Mouse (Mus musculus): ENCODE results near the gene Frmd4b.

Frmd4b gene

DNA sequence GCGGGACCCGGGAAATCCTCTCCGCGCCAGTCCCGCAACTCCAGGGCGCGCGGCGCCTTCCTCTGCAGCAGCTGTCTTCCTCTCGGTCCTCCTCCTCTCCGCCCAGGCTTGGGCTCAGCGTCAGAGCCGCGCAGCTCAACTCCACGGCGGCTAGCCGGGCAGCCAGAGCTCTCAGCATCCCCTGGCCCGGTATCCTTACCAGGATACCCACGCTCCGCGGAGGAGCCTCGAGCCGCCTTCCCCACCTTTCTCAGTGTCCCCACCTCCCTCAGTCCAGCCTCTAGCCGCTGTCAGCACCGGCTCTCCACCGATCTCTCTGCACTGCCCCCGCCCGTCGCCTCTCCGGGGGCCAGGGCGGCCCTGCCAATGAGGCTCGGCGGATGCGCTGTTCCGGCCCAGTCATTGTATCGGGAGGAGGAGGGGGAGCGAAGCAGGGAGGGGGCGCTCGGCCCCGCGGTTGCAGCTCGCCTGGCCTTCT lies at the start of gene Frmd4b:
Gene Frmd4b, minus strand, starts transcription at position 276 of the 478 bp plus-strand sequence.
- peak; percentile 50 to 72 for DNase-seq

DNA sequence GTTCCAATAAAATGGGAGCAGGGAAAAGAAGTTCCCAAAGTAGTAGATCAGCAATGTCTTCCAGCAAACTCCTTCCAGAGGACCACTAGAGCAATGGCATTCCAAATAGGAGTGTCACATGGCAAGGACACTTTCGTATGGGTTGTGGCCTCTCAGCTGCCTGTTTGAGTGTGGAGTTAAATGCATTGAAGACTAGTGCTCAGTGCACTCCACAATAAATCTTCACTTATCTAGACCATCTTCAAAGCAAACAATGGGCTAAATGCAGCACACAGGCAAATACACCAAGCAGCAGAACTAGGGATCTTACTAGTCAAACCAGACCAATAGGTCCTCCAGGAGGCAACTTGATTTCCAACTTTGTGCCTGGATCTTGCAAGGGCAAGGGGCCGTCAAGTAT lies 49.1 kb upstream of the Frmd4b start:
- no peak for DNase-seq

DNA sequence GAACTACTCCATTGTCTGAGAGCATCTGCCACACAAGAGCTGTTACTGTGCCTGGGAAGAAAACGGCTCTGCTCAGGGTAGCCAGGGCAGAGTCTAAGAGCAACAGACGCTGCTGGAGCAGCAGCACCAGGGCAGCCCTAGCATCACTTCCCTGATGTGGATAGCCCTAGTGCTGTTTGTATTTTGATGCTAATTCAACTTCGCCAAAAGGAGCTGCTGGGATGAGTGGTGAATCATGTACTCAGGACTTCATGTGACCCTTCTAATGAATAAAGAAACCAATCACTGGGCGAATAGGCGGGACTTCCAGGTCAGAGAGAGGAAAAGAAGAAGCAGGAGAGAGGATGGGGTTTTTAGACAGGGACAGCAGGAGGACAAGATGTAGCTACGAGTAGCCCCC lies 41.6 kb upstream of the Frmd4b start:
- no peak for DNase-seq

DNA sequence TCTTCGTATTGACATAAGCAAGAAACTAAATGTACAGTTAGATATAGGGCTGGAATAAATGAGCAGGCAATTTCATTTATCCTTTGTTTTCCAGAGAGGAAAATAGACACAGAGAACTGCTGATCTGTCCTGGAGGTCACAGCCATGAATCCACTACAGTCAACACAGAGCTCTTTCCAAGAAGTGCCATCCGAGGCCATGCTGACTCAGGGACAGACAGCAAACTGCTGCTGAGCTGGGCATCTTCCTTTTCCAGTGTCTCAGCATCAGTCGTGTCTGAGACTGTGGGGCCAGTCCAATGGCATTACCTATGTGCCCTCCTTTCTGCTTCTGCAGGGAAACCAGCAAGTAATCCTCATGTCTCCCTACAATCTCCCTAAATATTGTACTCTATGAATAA lies 38.6 kb upstream of the Frmd4b start:
- DNase-seq, result no peak

DNA sequence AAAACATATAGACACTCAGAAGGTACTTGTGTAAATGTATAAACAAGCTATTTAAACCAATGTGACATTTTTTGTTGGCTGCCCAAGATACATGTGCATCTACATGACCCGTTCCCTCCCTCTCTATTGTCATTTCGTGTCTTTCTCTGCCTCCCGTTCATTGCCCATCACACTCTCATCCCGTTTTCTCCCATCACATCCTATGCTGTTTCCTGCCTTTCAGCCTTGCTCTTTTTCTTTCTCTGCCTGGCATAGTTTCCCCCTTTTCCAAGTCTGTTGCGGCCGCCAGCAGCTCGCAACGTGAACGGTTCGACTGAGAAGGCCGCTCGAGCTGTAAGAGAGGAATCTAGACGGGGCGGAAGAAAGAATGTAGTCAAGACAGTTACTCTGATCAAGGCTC lies 30.2 kb upstream of the Frmd4b start:
- no peak for DNase-seq

DNA sequence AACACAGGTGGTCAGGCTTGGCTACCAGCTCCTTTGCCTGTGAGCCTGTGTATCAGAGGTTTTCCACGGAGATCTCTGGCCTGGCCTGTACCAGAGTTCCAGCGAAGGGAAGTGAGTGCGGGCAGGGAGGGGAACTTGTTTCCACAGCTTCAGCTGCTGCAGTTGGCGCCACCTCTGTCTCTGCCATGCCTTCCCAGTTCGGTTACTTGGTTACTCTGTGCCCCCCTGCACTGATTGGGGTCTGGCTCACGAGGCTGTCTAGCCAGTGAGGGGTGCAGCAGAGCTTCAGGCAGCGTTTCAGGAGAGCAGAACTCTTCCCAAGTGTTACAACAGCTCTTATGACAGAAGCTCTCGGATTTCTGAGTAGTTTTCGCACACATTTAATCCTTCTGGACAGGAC lies 6.0 kb upstream of the Frmd4b start:
- no peak for DNase-seq

DNA sequence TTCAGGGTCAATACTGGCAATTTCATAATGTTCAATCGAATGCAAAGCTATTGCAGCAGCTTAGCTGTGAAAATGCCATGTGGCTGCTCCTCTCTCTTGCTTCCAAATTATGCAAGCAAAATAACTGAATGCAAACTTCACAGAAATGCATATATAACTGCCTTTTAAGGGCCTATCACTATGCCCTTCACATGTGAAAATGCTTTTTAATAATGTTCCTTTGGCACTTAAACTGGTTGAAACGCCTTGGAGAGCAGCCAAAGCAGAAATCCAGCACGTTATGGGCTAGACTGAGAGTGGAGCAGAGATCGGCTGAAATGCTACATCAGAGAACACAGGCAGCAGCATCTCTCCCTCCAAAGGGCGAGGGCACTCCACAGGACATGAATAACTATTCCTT lies 4.9 kb upstream of the Frmd4b start:
- DNase-seq, result no peak

DNA sequence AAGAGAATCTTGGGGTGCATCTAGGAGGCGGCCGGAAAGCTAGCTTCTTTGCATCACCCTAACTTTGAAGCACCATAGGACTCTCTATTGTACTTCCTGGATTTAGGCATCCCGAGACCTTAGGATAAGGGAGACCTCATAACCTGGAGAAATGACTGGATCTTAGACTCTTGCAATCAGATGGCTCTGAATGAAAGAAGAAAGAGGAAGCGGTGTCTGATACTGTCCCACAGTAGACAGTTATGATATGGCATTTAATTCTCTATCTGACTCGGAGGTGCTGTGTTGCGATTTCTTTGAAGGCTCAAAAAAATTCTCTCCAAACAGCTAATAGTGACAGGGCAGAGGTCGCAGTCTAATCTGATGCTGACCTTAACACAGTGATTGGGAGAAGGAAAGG lies 433 bp upstream of the Frmd4b start:
- DNase-seq, result no peak

DNA sequence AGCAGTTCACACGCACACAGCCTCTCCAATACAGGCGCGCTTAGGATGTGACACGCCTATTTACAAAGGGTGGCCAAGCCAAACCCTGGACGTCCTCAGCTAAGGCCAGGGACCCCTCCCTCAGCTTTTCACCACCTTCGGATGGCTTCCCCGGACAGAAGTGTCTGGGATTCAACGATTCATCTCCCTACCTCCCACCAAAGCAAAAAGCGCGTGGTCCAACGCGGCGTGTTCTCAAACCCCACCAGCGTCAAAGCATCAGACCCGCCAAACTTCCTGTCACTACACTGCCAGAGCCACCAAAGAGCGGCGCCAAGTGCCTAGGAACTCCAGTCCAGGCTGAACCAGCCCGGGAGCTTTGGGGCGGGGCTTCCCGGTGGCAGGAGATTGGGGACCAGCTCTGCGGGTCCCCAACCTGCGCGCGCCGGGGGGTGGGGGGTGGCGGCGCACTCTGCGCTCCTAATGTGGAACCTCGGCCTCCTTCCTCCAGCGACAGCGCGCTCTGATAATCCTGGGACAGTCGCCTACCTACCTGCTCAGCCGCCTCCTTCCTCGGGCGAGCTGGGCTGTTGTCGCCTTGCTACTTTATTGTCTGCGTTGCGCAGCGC lies 579 bp downstream of the Frmd4b start:
- DNase-seq, result peak; percentile 56 to 68

DNA sequence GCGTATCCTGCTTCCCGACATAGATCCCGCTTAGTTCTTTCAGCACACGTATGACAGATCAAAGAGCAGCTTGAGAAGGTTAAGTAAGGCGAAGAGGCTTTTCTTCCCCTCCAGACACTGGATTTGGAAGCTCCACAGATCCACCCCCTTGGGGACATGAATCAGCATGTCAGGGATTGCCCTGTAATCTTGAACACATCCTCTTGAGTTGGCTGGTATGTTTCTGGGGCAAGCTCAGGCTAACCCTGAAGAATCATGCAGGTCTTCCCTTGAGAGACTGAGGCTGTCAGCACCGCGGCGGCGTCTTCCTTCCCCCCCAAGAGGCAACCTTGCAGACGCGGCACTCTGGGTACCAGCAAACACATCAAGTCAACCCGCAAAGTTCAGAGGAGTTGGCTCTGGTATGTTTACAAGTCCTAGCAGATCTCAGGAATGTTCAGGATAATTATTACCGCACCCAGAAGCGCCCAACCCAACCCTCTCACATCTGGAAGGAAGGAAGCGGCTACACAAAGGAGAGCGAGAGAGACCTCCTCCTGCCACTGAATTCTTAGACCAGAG lies 1.4 kb downstream of the Frmd4b start:
- DNase-seq, result peak in 1 of 2 experiments; percentile 4

DNA sequence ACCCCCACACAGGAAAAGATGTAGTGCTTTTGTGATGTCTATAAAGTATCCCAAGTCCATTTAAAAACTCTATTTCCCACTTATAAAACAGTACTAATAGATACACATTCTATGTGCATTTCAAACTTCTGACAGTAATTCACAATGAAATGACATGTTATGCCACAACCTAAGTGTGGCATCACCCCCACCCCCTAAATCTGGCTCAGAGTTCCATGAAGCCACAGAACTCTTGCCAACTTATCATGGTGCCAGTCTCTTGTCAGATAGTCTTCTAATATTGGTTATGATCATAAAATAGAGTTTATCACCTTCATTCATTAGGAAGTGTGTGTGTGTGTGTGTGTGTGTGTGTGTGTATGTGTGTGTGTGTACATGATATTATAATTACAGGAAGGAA lies 3.2 kb downstream of the Frmd4b start:
- DNase-seq, result no peak

DNA sequence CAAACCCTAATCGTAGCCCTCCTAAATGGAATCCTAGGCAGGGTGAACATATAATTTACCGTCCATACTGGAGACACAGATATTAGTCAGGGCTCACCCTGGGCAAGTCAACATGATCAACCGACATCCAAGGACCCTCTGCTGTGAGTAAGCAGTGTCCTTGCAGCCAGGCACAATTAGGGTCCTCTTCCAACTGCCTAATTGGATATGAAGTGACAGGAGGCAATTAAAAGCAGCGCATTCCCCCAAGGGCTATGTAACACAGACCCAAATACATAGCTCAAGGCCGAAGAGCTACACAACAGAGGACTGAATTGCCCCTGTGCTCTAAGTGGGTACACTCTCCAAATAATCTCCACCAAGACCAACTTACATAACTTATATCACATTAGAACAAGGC lies 4.5 kb downstream of the Frmd4b start:
- no peak for DNase-seq

DNA sequence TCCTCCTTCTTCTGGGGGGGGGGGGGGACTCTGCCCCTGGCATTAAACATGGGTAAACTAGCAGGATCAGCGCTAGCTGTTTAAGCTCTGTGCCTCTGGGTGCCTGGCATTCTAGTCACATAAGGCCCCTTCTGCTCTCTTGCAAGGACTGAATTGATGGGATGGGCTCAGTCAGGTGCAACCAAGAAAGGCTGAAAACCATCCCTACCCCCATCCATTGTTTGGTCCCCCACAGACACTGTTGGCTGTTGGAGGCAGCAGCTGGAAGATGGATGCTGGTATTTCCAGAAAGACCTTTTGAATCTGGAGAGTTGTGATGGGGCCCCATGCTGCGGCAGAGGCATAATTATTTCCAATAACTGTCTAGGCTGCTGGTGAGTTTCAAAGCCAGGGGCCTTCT lies 7.3 kb downstream of the Frmd4b start:
- no peak for DNase-seq

DNA sequence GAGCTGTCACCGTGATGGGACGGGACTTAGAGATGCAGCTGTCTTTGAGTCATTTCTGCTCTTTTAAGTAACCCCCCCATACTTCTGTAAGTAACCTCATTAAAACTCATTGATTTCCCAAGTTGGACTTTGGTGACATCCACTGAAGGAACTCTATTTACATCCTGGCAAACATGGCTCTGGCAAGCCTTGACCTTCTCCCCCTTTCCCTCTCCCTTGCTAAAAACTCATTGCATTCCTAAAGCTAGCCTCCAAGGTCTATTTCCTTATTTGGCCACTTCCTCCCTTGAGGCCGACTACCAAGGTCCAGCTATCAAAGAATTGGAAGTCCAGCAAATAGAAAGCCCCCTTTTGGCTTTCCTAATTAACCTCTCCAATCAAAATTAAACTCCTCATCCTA lies 9.7 kb downstream of the Frmd4b start:
- DNase-seq, result no peak

DNA sequence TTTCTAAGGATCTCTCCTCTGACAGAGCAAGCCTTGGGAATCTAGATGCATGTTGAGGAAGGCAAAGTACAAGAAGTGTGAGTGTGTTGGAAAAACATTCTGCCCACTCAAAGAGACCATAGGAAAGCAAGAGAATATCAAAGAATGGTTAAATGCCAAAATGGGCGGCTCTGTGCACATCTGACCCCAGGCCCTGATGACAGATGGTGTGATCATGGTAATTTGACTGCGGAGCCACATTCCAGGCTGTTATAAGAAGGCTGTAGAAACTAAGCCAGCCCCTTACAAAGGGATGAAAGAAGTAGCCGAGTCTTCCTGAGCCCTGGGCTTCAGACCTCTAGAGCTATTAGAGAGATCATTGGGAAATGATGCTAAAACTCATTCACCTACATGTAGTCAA lies 22.1 kb downstream of the Frmd4b start:
- DNase-seq, result no peak

DNA sequence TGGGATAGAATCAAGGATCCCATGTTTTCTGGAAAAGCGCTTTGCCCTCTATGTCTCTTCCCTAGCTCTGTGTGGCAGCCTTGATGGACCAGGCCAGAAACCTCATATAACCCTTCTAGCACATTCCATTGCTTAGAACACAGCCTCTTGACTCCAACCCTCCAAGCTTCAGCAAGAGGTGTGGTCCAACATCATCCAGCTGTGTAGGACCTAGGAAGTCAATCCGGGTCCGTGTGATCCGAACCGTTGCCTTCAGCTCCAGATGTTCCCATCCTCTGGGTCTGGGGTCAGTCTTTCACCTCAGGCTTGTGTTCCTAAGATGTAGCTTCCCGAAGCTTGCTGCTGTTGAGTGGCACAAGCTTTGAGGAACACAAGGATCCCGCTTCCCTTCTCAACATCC lies 22.8 kb downstream of the Frmd4b start:
- no peak for DNase-seq

DNA sequence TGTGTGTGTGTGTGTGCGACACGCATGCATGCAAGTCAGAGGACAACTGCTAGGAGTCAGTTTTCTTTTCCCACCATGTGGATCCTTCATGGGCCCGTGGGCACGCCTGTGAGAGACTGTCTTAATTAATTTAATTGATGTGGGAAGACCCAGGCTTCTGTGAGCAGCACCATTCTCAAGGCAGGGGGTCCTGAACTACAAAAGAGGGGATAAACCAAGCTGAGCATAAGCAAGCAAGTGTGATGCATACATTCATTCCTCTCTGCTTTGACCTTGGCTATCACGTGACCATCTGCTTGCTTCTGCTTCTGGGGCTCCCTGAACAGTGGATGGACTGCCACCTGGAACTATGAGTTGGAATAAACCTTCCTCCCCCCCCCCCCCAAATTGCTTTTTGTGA lies 27.1 kb downstream of the Frmd4b start:
- DNase-seq, result no peak

DNA sequence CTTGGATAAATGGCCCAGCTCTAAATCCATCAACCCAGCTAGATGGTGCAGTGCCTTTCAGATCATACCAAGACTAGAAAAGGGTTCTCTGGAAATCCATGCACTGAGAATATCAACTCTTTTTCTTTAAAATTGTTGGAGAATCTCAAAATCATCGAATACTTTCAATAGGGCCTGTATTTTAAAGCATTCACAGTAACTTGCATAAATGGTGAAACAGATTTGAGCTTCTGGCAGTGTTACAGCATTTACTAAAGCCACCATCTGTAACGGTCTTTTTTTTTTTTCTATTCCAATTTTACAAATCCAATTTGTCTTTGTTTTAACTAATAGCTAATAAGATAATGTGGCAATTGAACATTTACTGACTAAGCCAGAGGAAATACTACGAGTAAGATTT lies 27.8 kb downstream of the Frmd4b start:
- DNase-seq, result no peak

DNA sequence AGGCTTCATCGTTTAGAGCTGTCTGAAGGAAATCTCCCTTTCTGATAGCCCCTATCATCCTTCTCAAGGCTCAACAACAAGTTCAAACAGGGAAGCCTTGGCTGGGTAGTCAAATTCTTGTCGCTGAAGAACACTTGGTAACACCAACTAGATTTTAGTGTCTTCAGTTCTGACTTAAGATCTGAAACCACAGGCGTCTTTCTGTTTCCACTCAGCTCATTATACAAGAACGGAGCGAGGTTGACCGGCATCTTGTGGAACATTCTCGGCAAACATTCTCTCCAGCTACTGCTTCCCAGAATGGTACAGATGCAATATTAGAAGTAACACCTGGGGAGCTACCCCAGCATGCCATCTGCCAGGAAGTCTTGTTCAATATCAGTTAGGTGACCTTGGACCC lies 28.3 kb downstream of the Frmd4b start:
- DNase-seq, result no peak

DNA sequence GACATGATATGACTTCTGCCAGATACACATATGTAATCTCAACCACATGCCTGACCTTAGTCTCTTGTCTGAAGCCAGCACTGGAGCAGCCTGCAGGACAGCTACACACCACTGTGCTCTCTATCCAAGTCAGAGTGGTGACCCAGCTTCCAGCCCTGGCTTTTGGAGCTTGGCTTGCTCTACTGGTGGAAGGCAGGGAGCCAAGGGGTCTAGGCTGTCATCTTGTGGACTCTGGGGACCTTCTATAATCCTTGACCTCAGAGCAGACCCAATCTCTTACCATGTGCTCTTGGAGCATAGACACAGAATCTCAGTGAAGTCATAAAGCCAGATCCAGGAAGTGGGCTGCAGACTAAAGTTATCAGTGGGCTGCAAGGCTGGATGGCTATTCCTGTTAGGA lies 30.7 kb downstream of the Frmd4b start:
- DNase-seq, result no peak

DNA sequence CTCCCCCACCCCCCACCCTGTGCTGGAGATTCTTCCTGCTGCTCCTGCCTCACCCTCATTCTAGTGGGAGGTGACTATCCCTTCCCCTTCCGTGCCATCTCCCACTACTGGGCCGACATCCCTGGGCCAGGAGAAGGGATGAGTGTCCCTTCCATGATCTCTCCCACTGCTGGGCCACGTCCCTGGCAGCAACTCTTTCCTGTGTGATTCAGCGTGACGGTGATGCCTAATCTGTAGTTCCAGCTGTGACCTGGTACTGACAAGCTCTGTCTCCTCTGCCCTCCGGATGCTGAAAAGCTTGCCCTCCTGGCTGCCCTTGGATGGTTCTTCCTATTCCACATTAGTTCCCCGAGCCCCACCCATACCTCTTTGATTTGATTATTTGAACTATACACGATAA lies 31.3 kb downstream of the Frmd4b start:
- DNase-seq, result no peak

DNA sequence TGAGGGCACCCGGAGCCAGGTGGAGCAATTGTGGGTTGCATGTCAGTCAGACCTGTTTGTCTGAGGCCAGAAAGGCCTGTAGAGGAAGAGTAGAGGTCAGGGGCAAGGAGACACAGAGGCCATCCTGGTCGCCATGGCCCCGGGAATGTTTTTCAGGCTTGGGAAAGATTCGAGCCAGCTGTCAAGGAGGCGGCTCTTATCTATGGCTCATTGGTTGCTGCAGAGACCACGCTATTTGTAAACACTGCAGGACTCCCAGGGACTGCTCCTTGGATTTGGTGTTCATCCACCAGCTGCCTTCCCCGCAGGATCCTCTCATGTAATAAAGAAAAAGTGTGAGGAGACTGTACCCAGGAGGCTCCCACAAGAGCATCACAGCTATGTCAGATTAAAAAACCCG lies 34.6 kb downstream of the Frmd4b start:
- DNase-seq, result no peak

DNA sequence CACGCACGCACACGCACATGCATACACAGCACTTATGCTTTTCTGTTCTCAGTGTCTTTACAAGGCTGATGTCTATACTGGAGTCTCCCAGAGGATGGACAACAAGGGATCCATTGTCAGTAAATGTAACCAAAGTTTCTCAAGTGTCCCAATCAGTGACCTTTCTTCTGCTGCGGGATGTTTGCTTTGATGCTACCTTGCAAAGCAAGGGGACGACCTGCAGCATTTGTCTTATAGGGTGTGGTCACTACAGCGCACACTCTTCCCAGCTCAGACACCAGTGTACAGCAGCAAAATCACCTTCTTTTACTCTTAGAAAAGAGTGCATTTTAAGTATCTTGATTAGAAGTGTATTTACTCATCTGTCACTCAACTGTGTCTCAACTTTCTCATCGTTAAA lies 35.4 kb downstream of the Frmd4b start:
- DNase-seq, result no peak

DNA sequence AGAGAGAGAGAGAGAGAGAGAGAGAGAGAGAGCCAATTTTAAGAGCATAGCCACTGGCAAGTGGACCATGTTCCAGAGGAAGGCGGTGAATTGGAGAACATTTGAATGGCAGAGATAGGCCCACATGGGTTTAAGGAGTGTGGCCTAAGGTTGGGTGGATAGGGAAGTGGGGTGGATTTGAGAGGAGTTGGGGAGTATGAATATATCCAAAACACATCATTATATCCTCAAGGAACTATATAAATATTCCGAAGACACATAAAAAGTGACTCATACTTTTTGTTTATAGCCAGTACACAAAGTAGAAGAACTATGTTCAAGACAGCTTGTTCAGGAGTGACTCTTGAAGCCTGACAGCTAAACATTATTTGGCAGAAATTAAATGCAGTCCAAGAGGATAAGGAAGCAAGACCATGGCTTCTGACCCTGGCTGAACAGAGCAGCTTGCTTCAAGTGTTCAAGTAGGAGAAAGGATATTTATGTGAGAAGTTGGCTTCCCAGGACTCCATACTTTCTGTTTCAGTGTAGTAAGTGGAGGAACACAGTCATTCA lies 36.8 kb downstream of the Frmd4b start:
- no peak for DNase-seq

DNA sequence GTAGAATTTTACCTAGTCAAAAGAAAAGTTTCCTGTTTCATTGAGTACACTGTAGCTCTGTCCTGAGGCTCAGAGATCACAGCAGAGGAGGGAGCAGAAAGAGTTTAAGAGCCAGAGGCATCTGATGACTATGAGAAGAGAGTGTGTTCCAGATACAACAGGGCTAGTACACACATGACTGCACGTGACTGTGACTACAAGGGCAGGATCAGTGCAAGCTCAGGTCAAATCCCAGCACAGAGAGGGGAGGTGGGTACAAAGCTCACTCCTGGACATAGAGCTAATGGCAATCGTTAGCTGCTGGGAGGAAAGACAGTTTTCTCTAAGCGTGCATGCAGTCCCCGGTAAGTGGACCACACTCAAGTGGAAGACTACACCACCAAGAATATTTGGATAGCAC lies 37.6 kb downstream of the Frmd4b start:
- DNase-seq, result peak; percentile 65 to 77
